Mouse (Mus musculus) midbrain, embryonic 16.5 days (tissue): Measurements from ENCODE around the gene Lenep. TPM values are rescaled to one million over a fixed set of nuclear protein-coding genes. Genes with fewer than 3 reads are reported as not detected.

Experiments used
- ATAC-seq: fragments of 200-750 bp; cut with Nextera tagmentation; 2 replicates; pipeline ENCODE4 v1.8.0; 2017; ENCODE audit warnings: moderate TSS enrichment
- H3K27ac ChIP-seq: fragments of 300-500 bp; sonication (generic); 2 replicates; pipeline ENCODE4 v1.5.1; 2014; ENCODE audit warnings: mild to moderate bottlenecking, low read length, mixed read lengths
- H3K27me3 ChIP-seq: fragments of 300-500 bp; sonication (generic); 2 replicates; pipeline ENCODE4 v1.6.1; 2014; ENCODE audit warnings: low read depth, low read length, mixed read lengths; ENCODE audit not compliant: control insufficient read depth, insufficient read depth
- H3K36me3 ChIP-seq: fragments of 300-500 bp; sonication (generic); 2 replicates; pipeline ENCODE4 v1.6.1; 2014; ENCODE audit warnings: mild to moderate bottlenecking, low read length, moderate library complexity, mixed read lengths; ENCODE audit not compliant: control insufficient read depth, insufficient read depth
- H3K4me1 ChIP-seq: fragments of 300-500 bp; sonication (generic); 2 replicates; pipeline ENCODE4 v1.6.1; 2014; ENCODE audit warnings: mild to moderate bottlenecking, low read length, mixed read lengths; ENCODE audit not compliant: control insufficient read depth, insufficient read depth
- H3K4me2 ChIP-seq: fragments of 300-500 bp; sonication (generic); 2 replicates; pipeline ENCODE4 v1.6.1; 2014; ENCODE audit warnings: mild to moderate bottlenecking, low read length, mixed read lengths
- H3K4me3 ChIP-seq: fragments of 300-500 bp; sonication (generic); 2 replicates; pipeline ENCODE4 v1.5.1; 2014; ENCODE audit warnings: low read depth, mild to moderate bottlenecking, low read length, moderate library complexity, mixed read lengths
- H3K9ac ChIP-seq: fragments of 300-500 bp; sonication (generic); 2 replicates; pipeline ENCODE4 v1.6.1; 2014; ENCODE audit warnings: low read depth, low read length, mixed read lengths
- H3K9me3 ChIP-seq: fragments of 300-500 bp; sonication (generic); replicated peaks from 2 replicates; pipeline ENCODE4 v1.6.1; 2014; ENCODE audit warnings: mild to moderate bottlenecking, low read length, mixed read lengths; ENCODE audit not compliant: control insufficient read depth, poor library complexity, severe bottlenecking
- WGBS: fragments of 180-500 bp; shearing (Covaris S2); extraction: QIAGEN DNeasy Blood & Tissue Kit; methylation state at CpG from one replicate; pipeline ENCODE4 v1.1.7; 2014; 5-methylcytosine and 5-hydroxymethylcytosine counted together
- polyA plus RNA-seq: library from polyadenylated mRNA; unstranded; fragments of >200 nt; fragmentation: Nextera tagmentation; extraction: Ambion mirVana; gene quantifications from 2 replicates; pipeline ENCODE4 v1.2.1, GENCODE M21; 2015

The Lenep gene
- polyA plus RNA-seq, 1 experiment from 2014 or later: not detected

GRCm38 (mm10) chr3:89390699-89391662, 11.6 kb downstream of the Lenep start:
- Histone ChIP-seq H3K4me2 (peak overlapping the region; percentile 99), H3K9me3 (no peaks in the 10 kb centered on the region), H3K4me3 (peak overlapping the region; percentile 55), H3K9ac (peak overlapping the region; percentile 72), H3K27me3 (peaks cover 21% of the 10 kb centered on the region), H3K4me1 (peaks cover 53% of the 10 kb centered on the region), H3K36me3 (no peaks in the 10 kb centered on the region), H3K27ac (0 out of 2 replicates have a peak overlapping the region, but pooled peaks have one; percentile 8)
- ATAC-seq: no peak
- WGBS: 11% methylated on average over 18 of the region's 19 CpGs

- no peak for ATAC-seq
- Histone ChIP-seq H3K36me3 (no peaks in the 10 kb centered on the region), H3K27me3 (peaks cover 17% of the 10 kb centered on the region), H3K4me1 (peaks cover 45% of the 10 kb centered on the region), H3K4me2 (no peak overlapping the region), H3K9me3 (no peaks in the 10 kb centered on the region), H3K9ac (no peak overlapping the region), H3K27ac (no peak overlapping the region), H3K4me3 (no peak overlapping the region)
- WGBS: 65% methylated on average over 3 of the region's 5 CpGs
Observed at GRCm38 (mm10) chr3:89390111-89390515, 12.5 kb downstream of the Lenep start.

- Histone ChIP-seq H3K4me3 (no peak overlapping the region), H3K9me3 (no peaks in the 10 kb centered on the region), H3K27me3 (peaks cover 10% of the 10 kb centered on the region; the same call in 1 of the 2 replicates), H3K4me2 (no peak overlapping the region), H3K4me1 (peaks cover 35% of the 10 kb centered on the region), H3K9ac (no peak overlapping the region), H3K27ac (no peak overlapping the region), H3K36me3 (no peaks in the 10 kb centered on the region)
- 72% methylated on average over 6 of the region's 6 CpGs for WGBS
- no peak for ATAC-seq
Observed at GRCm38 (mm10) chr3:89388901-89389740, 13.5 kb downstream of the Lenep start.

- H3K27ac ChIP-seq: no peak overlapping the region
- 70% methylated on average over 11 of the region's 11 CpGs for WGBS
- no peak overlapping the region for H3K4me2 ChIP-seq
- H3K4me3 ChIP-seq: no peak overlapping the region
- no peaks in the 10 kb centered on the region for H3K36me3 ChIP-seq
- H3K9ac ChIP-seq: no peak overlapping the region
- H3K27me3 ChIP-seq: 0 out of 2 replicates have a peak, but pooled peaks cover 5% of the 10 kb centered on the region
- peaks cover 26% of the 10 kb centered on the region for H3K4me1 ChIP-seq
- 0 out of 2 replicates have a peak, but pooled peaks have one; percentile 1 for ATAC-seq
- no peaks in the 10 kb centered on the region for H3K9me3 ChIP-seq
Observed at GRCm38 (mm10) chr3:89388134-89388881, 14.3 kb downstream of the Lenep start.

GRCm38 (mm10) chr3:89387632-89388031, 15.0 kb downstream of the Lenep start:
- WGBS: 77% methylated on average over 11 of the region's 11 CpGs
- Histone ChIP-seq H3K9ac (no peak overlapping the region), H3K27me3 (0 out of 2 replicates have a peak, but pooled peaks cover 3% of the 10 kb centered on the region), H3K9me3 (no peaks in the 10 kb centered on the region), H3K36me3 (no peaks in the 10 kb centered on the region), H3K4me1 (peaks cover 20% of the 10 kb centered on the region), H3K4me2 (no peak overlapping the region), H3K4me3 (no peak overlapping the region), H3K27ac (no peak overlapping the region)
- ATAC-seq: no peak

- Histone ChIP-seq H3K9ac (no peak overlapping the region), H3K9me3 (no peaks in the 10 kb centered on the region), H3K4me3 (no peak overlapping the region), H3K27ac (no peak overlapping the region), H3K27me3 (no peaks in the 10 kb centered on the region), H3K36me3 (no peaks in the 10 kb centered on the region), H3K4me1 (peaks cover 11% of the 10 kb centered on the region), H3K4me2 (no peak overlapping the region)
- ATAC-seq: no peak
- 54% methylated on average over 17 of the region's 17 CpGs for WGBS
Observed at GRCm38 (mm10) chr3:89386438-89387420, 15.9 kb downstream of the Lenep start.

GRCm38 (mm10) chr3:89385451-89385850, 17.1 kb downstream of the Lenep start:
- Histone ChIP-seq H3K27ac (no peak overlapping the region), H3K27me3 (no peaks in the 10 kb centered on the region), H3K4me2 (no peak overlapping the region), H3K9ac (no peak overlapping the region), H3K9me3 (no peaks in the 10 kb centered on the region), H3K4me3 (no peak overlapping the region), H3K36me3 (no peaks in the 10 kb centered on the region), H3K4me1 (no peaks in the 10 kb centered on the region)
- WGBS: 46% methylated on average over 9 of the region's 11 CpGs
- ATAC-seq: no peak
